In genomic region chr4:101306132-101306915, GRCm38 (mm10) we compare ENCODE assay signal across 15 mouse cellular contexts. TPM values are rescaled to one million over a fixed set of nuclear protein-coding genes. Genes with fewer than 3 reads are reported as not detected.
DNase-seq lines count a peak whose midpoint lies in the region; ATAC-seq and TF ChIP-seq lines count a peak whose summit lies in the region.
"Had no signal": no experiment of that assay in that cellular context is flagged by ENCODE, and none has a peak within 500 bp of the region (broad histone marks: within the 10 kb centered on the region; RNA-seq: fewer than 3 reads in every experiment).

No protein-coding gene starts in this region.

- no peaks in the 10 kb centered on the region for H3K36me3 ChIP-seq in forebrain, embryonic 15.5 days
- no peaks in the 10 kb centered on the region for H3K36me3 ChIP-seq in forebrain, embryonic 12.5 days (replicated peaks)
- no peaks in the 10 kb centered on the region for H3K36me3 ChIP-seq in G1E (replicated peaks)

- no peak overlapping the region for H3K27ac ChIP-seq in forebrain, embryonic 15.5 days (replicated peaks)
- no peak overlapping the region for H3K27ac ChIP-seq in forebrain, embryonic 12.5 days
- no peak overlapping the region for H3K27ac ChIP-seq in left cerebral cortex, adult 2 months

- 0 out of 2 replicates have a peak, but pooled peaks have one; percentile 35 for ATAC-seq in forebrain, embryonic 15.5 days (replicated peaks)
- ATAC-seq in forebrain, embryonic 12.5 days (ENCODE audit: low FRiP score) = no peak
- peak; percentile 48 for ATAC-seq in G1E (ENCODE audit: extremely low read depth, insufficient number of reproducible peaks, low FRiP score, poor library complexity, severe bottlenecking)
- ATAC-seq in megakaryocyte-erythroid progenitor cell, adult 5-6 weeks (replicated peaks; ENCODE audit: low FRiP score, low TSS enrichment, poor library complexity, severe bottlenecking) = peak; percentile 58
- ATAC-seq: activated CD4-positive, CD25-positive, alpha-beta regulatory T cell, adult 4 months; intestine, embryonic 16.5 days had no signal

- no peak for TF ChIP-seq CTCF in G1E (IDR thresholded peaks at IDR 0.05; ENCODE audit: low read depth, low read length)
- no peak for TF ChIP-seq CTCF in left cerebral cortex, adult 2 months (IDR thresholded peaks at IDR 0.05)

- DNase-seq in layer of hippocampus, adult 8-10 months (ENCODE audit: low spot score in 2 of 2) = peak; percentile 18 to 19
- no peak for DNase-seq in layer of hippocampus, postnatal 10 days (ENCODE audit: low spot score in 2 of 2)
- DNase-seq in G1E (ENCODE audit: low spot score) = no peak
- DNase-seq in ovary, postnatal 10 days (ENCODE audit: low spot score) = no peak
- no peak for DNase-seq in left cerebral cortex, adult 2 months (ENCODE audit: extremely low spot score in 1 of 2, low spot score in 2 of 2)
- DNase-seq: B cell, adult 2 months; cerebellum, adult 9-11 months; kidney, postnatal 36 days; left cerebral cortex, postnatal 4 days; thymus, adult 18-20 months had no signal

- no peaks in the 10 kb centered on the region for H3K27me3 ChIP-seq in forebrain, embryonic 15.5 days
- no peaks in the 10 kb centered on the region for H3K27me3 ChIP-seq in forebrain, embryonic 12.5 days
- peaks cover 33% of the 10 kb centered on the region for H3K27me3 ChIP-seq in G1E (ENCODE audit: insufficient read depth, low read length)

- intact Hi-C loops in left cerebral cortex, adult 2 months (cut with DNase I) = no loop called here

- H3K4me2 ChIP-seq in forebrain, embryonic 15.5 days (replicated peaks) = no peak overlapping the region
- no peak overlapping the region for H3K4me2 ChIP-seq in forebrain, embryonic 12.5 days

- no peaks in the 10 kb centered on the region for H3K4me1 ChIP-seq in forebrain, embryonic 15.5 days
- H3K4me1 ChIP-seq in forebrain, embryonic 12.5 days = no peaks in the 10 kb centered on the region
- peaks cover 20% of the 10 kb centered on the region for H3K4me1 ChIP-seq in G1E (ENCODE audit: insufficient read depth, low read depth, low read length)

- H3K4me3 ChIP-seq in forebrain, embryonic 15.5 days = no peak overlapping the region
- no peak overlapping the region for H3K4me3 ChIP-seq in forebrain, embryonic 12.5 days (replicated peaks)
- H3K4me3 ChIP-seq in G1E (ENCODE audit: low read depth, low read length) = no peak overlapping the region
- no peak overlapping the region for H3K4me3 ChIP-seq in left cerebral cortex, adult 2 months

- no peak overlapping the region for H3K9ac ChIP-seq in forebrain, embryonic 15.5 days (replicated peaks)
- no peak overlapping the region for H3K9ac ChIP-seq in forebrain, embryonic 12.5 days

- no peaks in the 10 kb centered on the region for H3K9me3 ChIP-seq in forebrain, embryonic 15.5 days
- no peaks in the 10 kb centered on the region for H3K9me3 ChIP-seq in forebrain, embryonic 12.5 days
- H3K9me3 ChIP-seq in G1E (replicated peaks) = no peaks in the 10 kb centered on the region

- 37% methylated on average over 8 of the region's 8 CpGs for WGBS in forebrain, embryonic 15.5 days
- 49% methylated on average over 8 of the region's 8 CpGs for WGBS in forebrain, embryonic 12.5 days

RNA-seq across cellular contexts. Expression of gene Jak1, which starts 41.2 kb away (rescaled TPM):
- 46.5 and 51.3 TPM in 2 replicates for polyA plus RNA-seq in forebrain, embryonic 15.5 days (2015; fragmentation: Nextera tagmentation; extraction: Ambion mirVana)
- polyA plus RNA-seq in forebrain, embryonic 12.5 days (2016; fragmentation: Nextera tagmentation; extraction: Ambion mirVana) = 44.9 and 46.0 TPM in 2 replicates
- 100 to 1,000 TPM; 118 to 133 (median 127) TPM for total RNA-seq in layer of hippocampus, adult 8-10 months (2022)
- 100 to 1,000 TPM; 110 TPM for total RNA-seq in layer of hippocampus, postnatal 10 days (2021)
- total RNA-seq in G1E (2014; fragmentation: Nextera tagmentation) = 102 and 129 TPM in 2 replicates
- 71.6 and 89.5 TPM in 2 replicates for total RNA-seq in G1E (2017)
- 253 and 263 TPM in 2 replicates for polyA plus RNA-seq in G1E (2012)
- total RNA-seq in megakaryocyte-erythroid progenitor cell, adult 5-6 weeks (2014; fragmentation: Nextera tagmentation) = 82.6 and 108 TPM in 2 replicates
- total RNA-seq in megakaryocyte-erythroid progenitor cell, adult 5-6 weeks (2017) = 84.7 and 85.5 TPM in 2 replicates
- 100 to 1,000 TPM; 121 to 129 TPM for total RNA-seq in left cerebral cortex, adult 2 months (2021)

Comparison
In these comparisons a context has a peak if more than half of its experiments do, and no peak if none do; other contexts are left out.
1. DNase-seq: peak in layer of hippocampus, adult 8-10 months (2 of 2); none in layer of hippocampus, postnatal 10 days (0 of 2), G1E (single experiment), ovary, postnatal 10 days (single experiment) and left cerebral cortex, adult 2 months (0 of 2).